Mouse (Mus musculus) cerebellum, adult 11-12 months (tissue): ENCODE results near the gene Kat2b.
"Not testable (repeated sequence)": the region's sequence is repeated elsewhere in the genome, so short reads cannot be mapped to it uniquely, and the experiment has no call there.

Experiments
- DNase-seq: peaks from one replicate; pipeline ENCODE4 v3.0.0; 2022

Kat2b gene

GRCm38 (mm10) chr17:53606082-53606481 lies 39.4 kb downstream of the Kat2b start:
- not testable (repeated sequence) for DNase-seq

- DNase-seq: not testable (repeated sequence)
These were observed 42.3 kb downstream of the Kat2b start for GRCm38 (mm10) chr17:53608924-53609323.

DNA sequence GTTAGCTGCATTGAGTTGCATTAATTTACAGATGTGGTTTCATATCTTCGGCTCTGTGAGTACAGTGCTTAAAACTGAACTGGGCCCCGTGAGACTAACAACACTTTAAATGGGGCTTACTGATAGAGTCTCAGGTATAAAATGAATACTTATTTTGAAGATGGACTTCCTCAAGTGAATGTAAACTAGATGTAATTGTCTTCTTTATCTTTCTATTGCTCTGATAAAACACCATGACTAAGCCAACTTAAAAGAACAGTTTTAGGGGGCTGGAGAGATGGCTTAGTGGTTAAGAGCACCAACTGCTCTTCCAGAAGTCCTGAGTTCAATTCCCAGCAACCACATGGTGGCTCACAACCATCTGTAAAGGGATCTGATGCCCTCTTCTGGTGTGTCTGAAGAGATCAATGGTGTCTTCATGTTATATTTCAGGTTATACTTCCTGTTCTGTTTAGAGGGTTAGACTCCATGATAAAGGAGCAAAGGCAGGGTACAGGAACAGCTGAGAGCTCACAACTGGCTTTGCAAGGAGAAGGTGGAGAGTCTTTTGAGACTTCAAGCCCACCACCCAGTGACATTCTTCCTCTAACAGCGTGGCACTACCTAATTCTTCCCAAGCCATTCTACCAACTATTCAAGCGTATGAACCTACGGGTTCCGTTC lies 50.8 kb downstream of the Kat2b start:
- DNase-seq: no peak

DNA sequence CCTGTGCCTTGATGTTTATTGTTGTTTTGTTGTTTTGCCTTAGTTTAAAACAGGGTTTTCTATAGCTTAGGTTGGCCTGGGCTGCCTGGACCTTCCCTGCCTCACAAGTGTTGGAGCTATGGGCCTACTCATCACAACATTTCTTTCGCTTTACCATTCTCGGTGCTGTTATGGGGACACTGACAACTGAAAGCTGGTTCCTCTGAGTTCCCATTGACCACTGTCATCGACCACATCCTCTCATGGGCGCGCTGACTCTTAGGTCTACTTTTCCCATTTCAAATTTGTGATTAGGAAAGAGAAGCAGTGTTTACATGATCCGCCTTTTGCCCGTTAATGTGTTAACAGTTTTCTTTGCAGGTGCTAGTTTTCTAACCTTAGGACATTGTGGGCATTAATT lies 51.7 kb downstream of the Kat2b start:
- DNase-seq: no peak

DNA sequence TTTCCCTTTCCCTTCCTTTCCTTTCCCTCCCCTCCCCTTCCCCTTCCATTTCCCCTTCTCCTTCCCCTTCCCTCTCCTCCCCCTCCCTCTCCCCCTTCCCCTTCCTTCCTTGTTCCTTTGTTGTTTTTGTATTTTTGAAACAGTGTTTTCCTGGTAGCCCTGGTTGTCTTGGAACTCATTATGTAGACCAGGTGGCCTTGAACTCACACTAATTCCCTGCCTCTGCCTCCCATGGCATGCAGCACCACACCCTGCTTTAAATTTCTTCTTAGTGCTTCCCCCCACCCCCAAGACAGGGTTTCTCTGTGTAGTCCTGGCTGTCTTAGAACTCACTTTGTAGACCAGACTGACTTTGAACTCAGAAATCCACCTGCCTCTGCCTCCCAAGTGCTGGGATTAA lies 52.7 kb downstream of the Kat2b start:
- no peak for DNase-seq

- no peak for DNase-seq
These were observed 54.0 kb downstream of the Kat2b start for GRCm38 (mm10) chr17:53620611-53621010.

- DNase-seq: no peak
These were observed 55.5 kb downstream of the Kat2b start for GRCm38 (mm10) chr17:53622125-53622524.

DNA sequence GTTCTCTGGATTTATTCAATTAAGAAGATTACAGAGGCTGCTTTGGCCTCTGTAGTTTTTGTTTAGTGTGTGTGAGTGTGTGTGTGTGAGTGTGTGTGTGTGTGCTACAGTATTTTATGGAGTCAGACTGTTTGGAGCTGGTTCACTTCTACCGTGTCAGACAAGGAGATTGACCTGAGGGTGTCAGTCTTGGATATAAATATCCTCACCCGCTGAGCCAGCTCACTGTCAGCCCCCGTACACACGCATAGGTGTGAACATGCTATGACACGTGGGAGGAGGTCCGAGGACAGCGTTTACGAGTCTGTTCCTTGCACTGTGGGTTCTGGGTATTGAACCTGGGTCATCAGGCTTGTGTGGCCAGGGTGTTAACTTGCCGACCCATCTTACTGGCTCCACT lies 57.1 kb downstream of the Kat2b start:
- DNase-seq: no peak

DNA sequence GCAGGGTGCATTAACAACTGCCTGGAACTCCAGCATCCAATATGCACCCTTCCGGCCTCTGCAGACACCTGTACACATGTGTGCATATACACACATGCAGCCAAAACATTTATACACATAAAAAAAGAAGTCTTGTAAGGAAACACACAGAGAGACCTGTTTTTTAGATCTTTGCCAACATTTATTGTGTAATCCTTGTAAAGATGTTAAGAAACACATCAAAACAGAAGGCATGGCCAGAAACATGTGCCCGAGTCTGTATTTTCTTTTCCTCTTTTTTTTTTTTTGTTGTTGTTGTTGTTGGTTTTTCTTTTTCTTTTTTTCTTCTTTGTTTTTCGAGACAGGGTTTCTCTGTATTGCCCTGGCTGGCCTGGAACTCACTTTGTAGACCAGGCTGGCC lies 59.5 kb downstream of the Kat2b start:
- no peak for DNase-seq

GRCm38 (mm10) chr17:53627497-53627896 lies 60.8 kb downstream of the Kat2b start:
- peak; percentile 30 for DNase-seq

DNA sequence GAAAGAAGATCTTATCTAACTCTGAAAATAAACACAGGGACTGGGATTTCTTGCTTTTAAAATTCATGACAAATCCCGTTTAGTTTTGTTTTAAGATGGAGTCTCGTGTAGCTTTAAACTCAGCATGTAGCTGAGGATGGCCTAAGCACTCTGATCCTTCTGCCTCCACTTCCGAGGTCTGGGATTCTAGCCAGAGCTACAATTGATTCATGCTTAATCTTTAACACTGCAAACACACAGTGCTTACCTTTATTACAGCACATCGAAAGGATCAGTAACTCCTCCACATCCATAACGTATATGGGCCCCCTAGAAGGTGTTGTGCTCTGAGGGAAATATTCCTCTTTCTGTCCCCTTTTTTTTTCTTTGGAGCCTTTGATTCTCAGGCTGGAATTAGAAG lies 61.5 kb downstream of the Kat2b start:
- DNase-seq: no peak

DNA sequence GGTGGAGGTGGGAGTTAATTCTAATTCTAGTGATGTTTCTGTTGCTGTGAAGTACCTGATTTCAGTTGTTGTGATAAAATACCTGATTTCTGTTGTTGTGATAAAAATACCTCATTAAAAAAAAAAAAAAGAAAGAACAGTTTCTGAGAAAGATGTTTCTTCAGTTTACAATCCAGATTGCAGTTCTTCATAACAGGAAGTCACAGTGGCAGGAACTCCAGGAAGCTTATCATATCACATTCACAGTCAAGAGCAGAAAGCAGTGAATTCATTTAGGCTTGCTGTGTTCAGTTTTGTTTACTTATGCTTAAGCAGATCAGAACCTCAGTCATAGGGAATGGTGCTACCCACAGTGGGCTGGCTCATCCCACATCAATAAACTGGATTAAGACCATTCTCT lies 64.7 kb downstream of the Kat2b start:
- DNase-seq: no peak

DNA sequence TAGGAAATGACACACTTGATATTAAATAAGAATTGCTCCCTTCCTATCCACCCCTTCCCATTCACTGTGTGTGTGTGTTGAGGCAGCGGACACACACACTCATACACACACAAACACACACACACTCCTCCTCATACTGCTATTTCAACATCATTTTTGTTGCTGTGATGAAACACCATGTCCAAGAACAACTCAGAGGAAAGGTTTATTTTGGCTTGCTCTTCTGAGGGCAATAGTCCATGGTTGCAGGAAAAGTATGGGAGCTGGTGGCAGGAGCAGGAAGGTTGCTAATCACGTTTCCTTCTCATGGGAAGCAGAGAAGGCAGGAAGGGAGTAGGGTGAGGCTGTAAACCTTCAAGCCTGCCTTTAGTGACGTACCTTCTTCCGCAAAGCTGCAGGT lies 76.7 kb downstream of the Kat2b start:
- DNase-seq: no peak

DNA sequence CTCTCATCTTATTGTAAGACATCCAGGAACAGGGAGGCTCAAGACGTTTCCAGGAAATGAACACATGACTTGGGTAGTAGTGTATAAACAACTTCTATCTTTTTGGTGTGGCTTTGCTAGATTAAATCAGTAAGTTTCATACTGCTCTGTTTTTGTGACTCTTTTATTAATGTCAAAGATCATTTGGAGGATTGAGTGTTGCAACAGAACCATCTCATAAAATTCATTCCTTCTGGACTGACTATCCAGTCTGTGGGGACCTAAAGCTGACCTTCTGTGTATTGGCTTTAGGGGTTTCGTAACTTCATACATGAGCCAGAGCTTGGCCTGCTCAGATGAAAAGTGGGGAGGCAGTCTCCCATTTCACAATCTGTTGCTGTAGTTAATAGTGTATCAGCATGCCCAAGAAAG lies 83.6 kb downstream of the Kat2b start:
- DNase-seq: no peak

DNA sequence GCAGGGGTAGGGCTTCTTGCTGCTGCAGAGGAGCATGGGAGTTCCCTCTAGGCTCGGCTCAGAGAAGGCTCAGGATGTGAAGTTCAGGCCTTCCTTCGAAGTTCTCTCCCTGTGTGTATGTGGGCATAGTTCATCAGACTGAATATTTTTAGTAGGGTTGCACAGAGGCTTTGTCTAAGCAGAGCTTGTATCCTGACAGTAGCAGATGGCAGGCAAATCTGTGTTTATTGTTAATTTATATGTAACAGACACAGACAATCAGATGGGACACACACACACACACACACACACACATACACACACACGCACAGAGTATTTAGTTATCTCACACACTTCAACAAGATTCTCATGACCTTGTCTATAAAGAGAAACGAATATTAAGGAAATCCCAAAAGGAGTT lies 87.9 kb downstream of the Kat2b start:
- DNase-seq: no peak

- no peak for DNase-seq
These were observed 88.4 kb downstream of the Kat2b start for GRCm38 (mm10) chr17:53655081-53655480.

DNA sequence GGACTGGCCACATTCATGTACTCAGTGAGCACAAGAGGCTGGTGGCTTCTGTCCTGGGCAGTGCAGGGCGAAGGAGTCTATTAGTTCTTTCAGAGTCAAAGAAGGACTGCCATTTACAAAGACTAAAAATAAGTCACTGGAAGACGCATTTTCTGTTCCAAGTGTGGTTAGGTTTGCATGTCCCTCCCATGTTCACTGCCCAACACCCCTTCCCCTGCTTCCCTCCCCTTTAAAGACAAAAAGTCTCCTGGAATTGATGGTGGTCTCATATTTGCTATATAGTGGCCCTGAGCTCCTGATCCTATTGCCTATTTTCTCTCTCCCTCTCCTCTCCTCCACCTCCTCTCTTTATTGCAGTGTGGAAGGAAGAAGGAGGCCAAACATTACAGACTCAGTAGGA lies 89.3 kb downstream of the Kat2b start:
- DNase-seq: no peak

DNA sequence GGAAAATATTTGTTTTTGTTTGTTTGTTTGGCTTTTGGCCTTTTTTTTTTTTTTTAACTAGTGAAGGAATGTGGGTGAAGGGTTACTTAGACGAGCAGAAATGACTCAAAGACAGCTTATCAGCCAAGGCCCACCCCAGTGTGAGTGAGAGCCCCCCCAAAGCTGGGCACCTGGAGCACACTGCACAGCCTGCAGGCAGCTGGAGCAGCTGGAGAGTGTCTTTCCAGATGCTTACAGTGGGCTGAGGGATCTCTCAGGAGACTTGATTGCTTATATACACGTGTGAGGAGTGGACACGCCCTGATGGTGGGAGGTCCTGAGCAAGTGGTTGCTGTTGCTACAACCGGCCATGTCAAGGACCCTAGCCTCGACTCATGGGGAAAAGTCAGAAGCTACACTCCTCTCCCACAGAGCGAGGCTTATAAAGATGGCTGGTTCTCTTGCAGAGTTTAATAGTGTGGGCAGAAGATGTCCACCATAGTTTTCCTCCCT lies 89.8 kb downstream of the Kat2b start:
- DNase-seq: no peak

DNA sequence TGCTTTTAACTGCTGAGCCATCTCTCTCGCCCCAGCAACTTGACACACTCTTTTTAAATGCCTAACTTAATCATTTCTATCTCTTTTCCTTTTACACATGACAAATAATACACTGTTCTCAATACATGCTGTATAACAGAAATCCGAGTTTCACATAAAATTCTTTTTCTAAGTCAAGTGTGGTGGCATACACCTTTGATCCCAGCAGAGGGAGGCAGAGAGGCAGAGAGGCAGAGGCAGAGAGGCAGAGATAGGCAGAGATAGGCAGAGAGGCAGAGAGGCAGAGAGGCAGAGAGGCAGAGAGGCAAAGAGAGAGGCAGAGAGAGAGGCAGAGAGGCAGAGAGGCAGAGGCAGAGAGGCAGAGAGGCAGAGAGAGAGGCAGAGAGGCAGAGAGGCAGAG lies 90.7 kb downstream of the Kat2b start:
- DNase-seq: not testable (repeated sequence)

- no peak for DNase-seq
These were observed 92.0 kb downstream of the Kat2b start for GRCm38 (mm10) chr17:53658668-53659067.

GRCm38 (mm10) chr17:53659230-53659629 lies 92.6 kb downstream of the Kat2b start:
- DNase-seq: no peak

DNA sequence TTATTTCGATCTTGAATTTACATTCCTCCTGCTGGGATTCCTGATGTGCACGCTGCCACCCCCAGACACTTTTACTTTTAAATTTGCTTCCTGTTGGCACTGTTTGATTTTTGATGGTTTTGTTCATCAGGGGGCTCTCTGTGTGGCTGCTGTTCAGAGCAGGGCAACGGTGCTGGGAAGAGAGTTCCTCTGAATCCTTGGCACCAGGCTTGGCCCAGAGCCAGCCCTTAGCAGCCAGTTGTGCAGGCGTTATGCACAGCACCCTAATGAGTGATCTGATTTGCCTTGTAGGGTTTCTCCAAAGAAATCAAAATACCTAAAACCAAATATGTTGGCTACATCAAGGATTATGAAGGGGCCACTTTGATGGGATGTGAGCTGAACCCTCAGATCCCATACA lies 93.1 kb downstream of the Kat2b start:
- DNase-seq: no peak

DNA sequence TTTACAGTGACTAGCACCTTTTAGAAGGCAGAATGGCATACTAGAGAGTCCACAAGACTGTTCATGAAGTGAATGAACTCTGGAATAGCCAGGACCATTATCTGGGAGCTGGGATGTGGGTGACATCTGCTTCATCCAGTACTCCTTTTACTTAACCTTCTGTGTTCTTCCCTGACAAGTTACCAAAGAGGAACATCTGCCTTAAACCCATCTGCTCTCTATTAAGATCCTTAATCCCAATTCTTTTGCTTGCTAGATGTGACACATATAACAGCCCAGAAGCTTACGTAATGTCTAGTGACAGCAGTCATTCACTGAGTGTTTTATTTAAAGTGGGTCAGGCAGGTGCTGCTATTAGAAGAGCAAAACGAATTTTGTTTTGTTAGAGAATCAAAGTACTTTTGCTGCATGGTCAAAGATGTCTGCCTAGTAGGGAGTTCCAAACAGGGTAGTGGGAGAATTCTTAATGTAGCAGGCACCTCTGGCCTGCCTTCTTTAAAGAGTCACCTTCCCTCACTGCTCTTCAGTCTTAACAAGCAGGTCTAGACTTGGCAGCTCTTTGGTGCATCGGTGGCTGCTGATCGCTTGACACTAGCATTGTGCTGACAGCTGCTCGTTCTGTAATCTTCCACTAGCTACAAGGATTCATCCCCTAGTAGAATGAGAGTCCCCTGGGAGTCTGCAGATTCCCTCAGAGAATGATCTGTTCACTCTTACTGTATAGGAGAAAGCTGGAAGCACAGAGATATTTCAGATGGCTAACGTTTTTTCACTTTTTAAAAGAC lies 94.6 kb downstream of the Kat2b start:
- no peak for DNase-seq

- no peak for DNase-seq
These were observed 97.6 kb downstream of the Kat2b start for GRCm38 (mm10) chr17:53664267-53664666.
